Mouse (Mus musculus): ENCODE measurements at regions not wholly inside any gene's neighbourhood (a gene's known extent, or its start where the extent isn't known, plus 50 kb on each side); places are given as distances from the start of the nearest gene placed in this dataset.

- ATAC-seq (ENCODE audit: low FRiP score, low TSS enrichment) = no peak
- Histone ChIP-seq H3K4me2 (replicated peaks; ENCODE audit: low read depth, low read length) (no peak overlapping the region), H3K36me3 (ENCODE audit: insufficient read depth, low read length) (no peaks in the 10 kb centered on the region), H3K27me3 (ENCODE audit: insufficient read depth, low read length) (no peaks in the 10 kb centered on the region), H3K4me3 (ENCODE audit: low read length) (no peak overlapping the region), H3K9me3 (ENCODE audit: low read length) (no peaks in the 10 kb centered on the region), H3K4me1 (ENCODE audit: insufficient read depth, low read length) (no peaks in the 10 kb centered on the region), H3K9ac (replicated peaks; ENCODE audit: low read length) (no peak overlapping the region), H3K27ac (ENCODE audit: low read length) (no peak overlapping the region)
- 89% methylated on average over 3 of the region's 3 CpGs for WGBS
These were observed 943.9 kb upstream of the Fam160b2 start for GRCm38 (mm10) chr14:71543580-71543979.

GRCm38 (mm10) chr14:71532074-71532659 is 932.5 kb upstream of the Fam160b2 start:
- H3K4me3 ChIP-seq (ENCODE audit: low read length) = no peak overlapping the region
- H3K36me3 ChIP-seq (ENCODE audit: insufficient read depth, low read length) = no peaks in the 10 kb centered on the region
- no peak for ATAC-seq (ENCODE audit: low FRiP score, low TSS enrichment)
- 60% methylated on average over 11 of the region's 11 CpGs for WGBS
- H3K4me1 ChIP-seq (ENCODE audit: insufficient read depth, low read length) = no peaks in the 10 kb centered on the region
- no peak overlapping the region for H3K27ac ChIP-seq (ENCODE audit: low read length)
- no peak overlapping the region for H3K4me2 ChIP-seq (replicated peaks; ENCODE audit: low read depth, low read length)
- H3K9me3 ChIP-seq (ENCODE audit: low read length) = no peaks in the 10 kb centered on the region
- H3K9ac ChIP-seq (replicated peaks; ENCODE audit: low read length) = no peak overlapping the region
- H3K27me3 ChIP-seq (ENCODE audit: insufficient read depth, low read length) = no peaks in the 10 kb centered on the region

GRCm38 (mm10) chr14:71531298-71531697 is 931.7 kb upstream of the Fam160b2 start:
- Histone ChIP-seq H3K36me3 (ENCODE audit: insufficient read depth, low read length) (no peaks in the 10 kb centered on the region), H3K27ac (ENCODE audit: low read length) (no peak overlapping the region), H3K4me1 (ENCODE audit: insufficient read depth, low read length) (no peaks in the 10 kb centered on the region), H3K4me3 (ENCODE audit: low read length) (no peak overlapping the region), H3K27me3 (ENCODE audit: insufficient read depth, low read length) (no peaks in the 10 kb centered on the region), H3K4me2 (replicated peaks; ENCODE audit: low read depth, low read length) (no peak overlapping the region), H3K9me3 (ENCODE audit: low read length) (no peaks in the 10 kb centered on the region), H3K9ac (replicated peaks; ENCODE audit: low read length) (no peak overlapping the region)
- 71% methylated on average over 2 of the region's 2 CpGs for WGBS
- no peak for ATAC-seq (ENCODE audit: low FRiP score, low TSS enrichment)

- Histone ChIP-seq H3K4me2 (replicated peaks; ENCODE audit: low read depth, low read length) (no peak overlapping the region), H3K9me3 (ENCODE audit: low read length) (no peaks in the 10 kb centered on the region), H3K9ac (replicated peaks; ENCODE audit: low read length) (no peak overlapping the region), H3K27ac (ENCODE audit: low read length) (no peak overlapping the region), H3K36me3 (ENCODE audit: insufficient read depth, low read length) (no peaks in the 10 kb centered on the region), H3K27me3 (ENCODE audit: insufficient read depth, low read length) (no peaks in the 10 kb centered on the region), H3K4me3 (ENCODE audit: low read length) (no peak overlapping the region), H3K4me1 (ENCODE audit: insufficient read depth, low read length) (no peaks in the 10 kb centered on the region)
- no peak for ATAC-seq (ENCODE audit: low FRiP score, low TSS enrichment)
- WGBS = 60% methylated on average over 6 of the region's 6 CpGs
These were observed 930.8 kb upstream of the Fam160b2 start for GRCm38 (mm10) chr14:71530421-71530820.

- Histone ChIP-seq H3K4me1 (ENCODE audit: insufficient read depth, low read length) (no peaks in the 10 kb centered on the region), H3K27ac (ENCODE audit: low read length) (no peak overlapping the region), H3K9me3 (ENCODE audit: low read length) (no peaks in the 10 kb centered on the region), H3K9ac (replicated peaks; ENCODE audit: low read length) (no peak overlapping the region), H3K36me3 (ENCODE audit: insufficient read depth, low read length) (no peaks in the 10 kb centered on the region), H3K27me3 (ENCODE audit: insufficient read depth, low read length) (no peaks in the 10 kb centered on the region), H3K4me3 (ENCODE audit: low read length) (no peak overlapping the region), H3K4me2 (replicated peaks; ENCODE audit: low read depth, low read length) (no peak overlapping the region)
- ATAC-seq (ENCODE audit: low FRiP score, low TSS enrichment) = no peak
- WGBS = 14% methylated on average over 2 of the region's 2 CpGs
These were observed 918.9 kb upstream of the Fam160b2 start for GRCm38 (mm10) chr14:71518541-71518940.

GRCm38 (mm10) chr14:71500851-71501250 is 901.2 kb upstream of the Fam160b2 start:
- no peak overlapping the region for H3K27ac ChIP-seq (ENCODE audit: low read length)
- H3K9ac ChIP-seq (replicated peaks; ENCODE audit: low read length) = no peak overlapping the region
- ATAC-seq (ENCODE audit: low FRiP score, low TSS enrichment) = no peak
- H3K4me2 ChIP-seq (replicated peaks; ENCODE audit: low read depth, low read length) = no peak overlapping the region
- H3K4me1 ChIP-seq (ENCODE audit: insufficient read depth, low read length) = no peaks in the 10 kb centered on the region
- no peaks in the 10 kb centered on the region for H3K27me3 ChIP-seq (ENCODE audit: insufficient read depth, low read length)
- no peak overlapping the region for H3K4me3 ChIP-seq (ENCODE audit: low read length)
- 89% methylated on average over 1 of the region's 1 CpGs for WGBS
- no peaks in the 10 kb centered on the region for H3K36me3 ChIP-seq (ENCODE audit: insufficient read depth, low read length)
- no peaks in the 10 kb centered on the region for H3K9me3 ChIP-seq (ENCODE audit: low read length)

GRCm38 (mm10) chr14:71491201-71491600 is 891.6 kb upstream of the Fam160b2 start:
- Histone ChIP-seq H3K9me3 (ENCODE audit: low read length) (no peaks in the 10 kb centered on the region), H3K36me3 (ENCODE audit: insufficient read depth, low read length) (no peaks in the 10 kb centered on the region), H3K4me3 (ENCODE audit: low read length) (no peak overlapping the region), H3K4me1 (ENCODE audit: insufficient read depth, low read length) (no peaks in the 10 kb centered on the region), H3K27ac (ENCODE audit: low read length) (no peak overlapping the region), H3K27me3 (ENCODE audit: insufficient read depth, low read length) (no peaks in the 10 kb centered on the region), H3K4me2 (replicated peaks; ENCODE audit: low read depth, low read length) (no peak overlapping the region), H3K9ac (replicated peaks; ENCODE audit: low read length) (no peak overlapping the region)
- 67% methylated on average over 7 of the region's 7 CpGs for WGBS
- ATAC-seq (ENCODE audit: low FRiP score, low TSS enrichment) = no peak

GRCm38 (mm10) chr14:71486176-71486970 is 886.7 kb upstream of the Fam160b2 start:
- no peak for ATAC-seq (ENCODE audit: low FRiP score, low TSS enrichment)
- Histone ChIP-seq H3K36me3 (ENCODE audit: insufficient read depth, low read length) (no peaks in the 10 kb centered on the region), H3K4me3 (ENCODE audit: low read length) (no peak overlapping the region), H3K27ac (ENCODE audit: low read length) (no peak overlapping the region), H3K4me2 (replicated peaks; ENCODE audit: low read depth, low read length) (no peak overlapping the region), H3K27me3 (ENCODE audit: insufficient read depth, low read length) (no peaks in the 10 kb centered on the region), H3K4me1 (ENCODE audit: insufficient read depth, low read length) (no peaks in the 10 kb centered on the region), H3K9ac (replicated peaks; ENCODE audit: low read length) (no peak overlapping the region), H3K9me3 (ENCODE audit: low read length) (no peaks in the 10 kb centered on the region)
- 88% methylated on average over 12 of the region's 12 CpGs for WGBS

- H3K9ac ChIP-seq (replicated peaks; ENCODE audit: low read length) = no peak overlapping the region
- no peak overlapping the region for H3K4me3 ChIP-seq (ENCODE audit: low read length)
- H3K36me3 ChIP-seq (ENCODE audit: insufficient read depth, low read length) = no peaks in the 10 kb centered on the region
- no peak overlapping the region for H3K27ac ChIP-seq (ENCODE audit: low read length)
- no peaks in the 10 kb centered on the region for H3K4me1 ChIP-seq (ENCODE audit: insufficient read depth, low read length)
- 52% methylated on average over 2 of the region's 2 CpGs for WGBS
- no peaks in the 10 kb centered on the region for H3K9me3 ChIP-seq (ENCODE audit: low read length)
- ATAC-seq (ENCODE audit: low FRiP score, low TSS enrichment) = no peak
- H3K4me2 ChIP-seq (replicated peaks; ENCODE audit: low read depth, low read length) = no peak overlapping the region
- H3K27me3 ChIP-seq (ENCODE audit: insufficient read depth, low read length) = no peaks in the 10 kb centered on the region
These were observed 876.0 kb upstream of the Fam160b2 start for GRCm38 (mm10) chr14:71475656-71476055.

GRCm38 (mm10) chr14:71473907-71474306 is 874.3 kb upstream of the Fam160b2 start:
- no peak for ATAC-seq (ENCODE audit: low FRiP score, low TSS enrichment)
- WGBS = 82% methylated on average over 6 of the region's 6 CpGs

More at GRCm38 (mm10) chr14:71473907-71474306, 874.3 kb upstream of the Fam160b2 start:
- Histone ChIP-seq H3K36me3 (ENCODE audit: insufficient read depth, low read length) (no peaks in the 10 kb centered on the region), H3K27ac (ENCODE audit: low read length) (no peak overlapping the region), H3K9ac (replicated peaks; ENCODE audit: low read length) (no peak overlapping the region), H3K27me3 (ENCODE audit: insufficient read depth, low read length) (no peaks in the 10 kb centered on the region), H3K9me3 (ENCODE audit: low read length) (no peaks in the 10 kb centered on the region), H3K4me1 (ENCODE audit: insufficient read depth, low read length) (no peaks in the 10 kb centered on the region), H3K4me2 (replicated peaks; ENCODE audit: low read depth, low read length) (no peak overlapping the region), H3K4me3 (ENCODE audit: low read length) (no peak overlapping the region)
